Mouse (Mus musculus) common myeloid progenitor, adult 5-6 weeks (primary cell): ENCODE data around the gene Rab42. TPM values are rescaled to one million over a fixed set of nuclear protein-coding genes. Genes with fewer than 3 reads are reported as not detected.

ENCODE experiments used
- ATAC-seq: replicated peaks from 2 replicates; pipeline ENCODE4 v1.8.0; 2016; ENCODE audit warnings: low read depth, mild to moderate bottlenecking, moderate TSS enrichment, inconsistent platforms; ENCODE audit not compliant: poor library complexity, severe bottlenecking
- total RNA-seq: library from RNA; stranded (forward); fragments of 200-1000, 187-1606 nt; gene quantifications from 2 replicates; pipeline ENCODE4 v1.2.3, GENCODE M21; 2017

The Rab42 gene
- total RNA-seq, result not detected in 2 replicates

DNA sequence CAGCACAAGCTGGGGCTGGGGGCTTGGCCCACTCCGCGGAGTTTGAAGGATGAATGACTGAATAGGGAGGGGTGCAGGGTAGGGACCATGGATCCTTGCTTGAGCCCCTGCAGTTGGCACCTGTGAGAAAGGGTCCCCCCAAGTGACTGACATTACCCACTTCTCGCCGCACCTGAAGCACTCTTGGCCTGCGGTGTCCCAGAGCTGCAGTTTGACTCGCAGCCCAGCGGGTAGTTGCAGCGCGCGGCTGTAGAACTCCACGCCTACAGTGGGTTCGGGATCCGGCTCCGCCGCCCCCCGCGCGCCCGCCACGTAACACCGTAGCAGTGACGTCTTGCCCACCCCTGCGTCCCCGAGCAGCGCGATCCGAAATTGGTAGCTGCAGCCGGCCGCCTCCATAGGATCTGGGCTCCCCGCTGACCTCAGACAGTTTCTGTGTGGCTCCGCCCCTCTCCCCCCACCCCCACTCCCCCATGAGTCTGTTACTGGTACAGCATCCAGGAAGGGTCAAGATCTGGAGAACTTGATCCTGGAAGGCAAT is at the start of gene Rab42:
Gene Rab42, minus strand, starts transcription at position 447 of the 541 bp plus-strand sequence.
- peak; percentile 78 for ATAC-seq

DNA sequence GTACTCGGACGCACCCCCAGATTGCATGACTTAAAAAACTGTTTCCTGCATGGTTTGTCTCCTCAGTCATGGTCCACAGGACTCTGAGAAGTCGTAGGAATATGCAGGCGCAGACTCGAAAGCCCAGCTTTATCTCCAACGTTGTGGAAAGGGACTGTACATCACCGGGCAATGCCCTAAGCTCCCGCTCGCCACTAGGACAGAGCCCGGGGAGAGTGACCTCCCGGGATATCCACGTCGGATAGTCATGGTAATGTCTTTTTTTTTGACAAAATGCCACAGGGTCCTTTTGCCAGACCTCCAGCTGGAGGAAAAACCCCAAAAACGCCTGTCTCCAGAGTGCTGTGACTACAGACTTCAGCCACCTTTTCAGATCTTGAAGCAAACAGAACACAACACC is 49.6 kb upstream of the Rab42 start:
- no peak for ATAC-seq

DNA sequence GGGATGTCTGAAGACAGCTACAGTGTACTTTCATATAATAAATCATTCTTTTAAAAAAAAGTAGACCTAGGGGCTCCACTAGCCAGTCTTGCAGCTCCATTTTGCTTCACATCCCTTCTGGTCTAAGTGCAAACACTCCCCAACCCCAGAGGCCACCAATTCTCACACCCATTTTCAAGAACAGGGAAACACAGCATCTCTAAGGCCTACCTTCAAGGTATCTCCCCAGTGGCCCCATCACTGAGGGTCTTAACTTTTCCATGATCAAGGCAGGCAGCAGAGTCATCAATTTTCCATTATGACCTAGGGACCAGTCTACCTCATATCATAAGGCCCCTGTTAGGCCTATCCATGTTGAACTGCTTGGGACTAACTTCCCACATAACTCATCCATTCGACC is 48.2 kb upstream of the Rab42 start:
- no peak for ATAC-seq

DNA sequence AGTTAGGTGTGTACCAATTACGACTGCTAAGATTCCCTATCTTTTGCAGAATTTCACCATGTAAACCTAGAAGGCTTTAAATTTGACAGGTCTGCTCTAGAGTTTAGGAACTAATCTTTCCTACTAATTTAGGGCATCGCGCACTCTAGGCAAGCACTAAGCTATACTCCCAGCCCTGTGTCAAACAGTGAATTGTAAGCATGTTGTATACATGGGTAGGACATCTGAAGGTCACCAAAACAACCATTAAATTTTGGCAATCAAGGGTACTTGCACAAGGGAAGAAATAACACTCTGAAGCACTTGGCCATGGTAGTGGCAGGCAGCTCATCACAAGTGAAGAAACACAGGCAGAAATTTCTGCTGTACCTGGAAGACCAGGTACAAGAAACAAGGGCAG is 47.7 kb upstream of the Rab42 start:
- ATAC-seq, result no peak

DNA sequence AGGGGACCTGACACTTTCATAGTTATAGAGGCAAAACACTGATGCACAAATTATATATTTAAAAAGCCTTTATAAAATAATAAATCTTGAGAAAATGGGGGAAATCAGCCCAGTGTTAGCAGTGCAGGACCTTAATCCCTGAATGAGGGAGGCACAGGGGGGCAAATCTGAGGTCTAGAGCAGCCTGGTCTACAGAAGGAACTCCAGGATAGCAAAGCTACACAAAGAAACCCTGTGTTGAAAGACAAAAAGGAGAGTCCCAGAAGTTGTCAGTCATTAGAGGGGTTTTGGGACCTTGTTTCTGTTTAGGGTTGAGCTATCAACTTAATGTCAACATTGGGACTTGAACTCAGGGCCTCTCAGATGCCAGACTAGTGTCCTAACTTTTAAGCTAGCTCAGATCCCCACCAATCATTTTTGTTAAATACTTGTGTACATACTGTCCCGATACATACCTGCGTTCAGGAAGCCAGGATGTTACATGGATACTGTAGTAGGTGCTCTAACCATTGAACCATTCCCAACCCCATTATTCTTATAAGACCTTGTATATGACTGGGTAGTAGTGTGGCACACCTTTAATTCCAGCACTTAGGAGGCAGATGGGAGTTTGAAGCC is 47.0 kb upstream of the Rab42 start:
- no peak for ATAC-seq

DNA sequence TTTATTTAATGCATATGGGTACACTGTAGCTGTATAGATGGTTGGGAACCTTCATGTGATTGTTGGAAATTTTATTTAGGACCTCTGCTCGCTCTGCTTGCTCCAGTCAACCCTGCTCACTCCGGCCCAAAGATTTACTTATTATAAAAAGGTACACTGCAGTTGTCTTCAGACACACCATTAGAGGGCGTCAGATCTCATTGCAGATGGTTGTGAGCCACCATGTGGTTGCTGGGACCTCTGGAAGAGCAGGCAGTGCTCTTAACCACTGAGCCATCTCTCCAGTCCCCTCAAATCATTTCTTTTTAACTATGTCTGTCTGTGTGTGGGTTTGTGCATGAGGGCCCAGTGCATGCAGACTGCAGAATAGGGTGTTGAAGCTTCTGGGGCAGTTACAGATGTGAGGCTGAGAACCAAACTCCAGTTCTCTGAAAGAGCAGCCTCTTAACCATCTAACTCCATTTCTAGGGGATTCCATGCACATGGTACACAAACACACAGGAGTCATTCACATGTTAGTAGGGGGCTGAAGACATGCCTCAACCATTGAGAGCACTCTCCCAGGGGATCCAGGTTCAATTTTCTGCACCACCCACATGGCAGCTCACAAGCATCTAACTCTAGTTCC is 46.4 kb upstream of the Rab42 start:
- no peak for ATAC-seq

DNA sequence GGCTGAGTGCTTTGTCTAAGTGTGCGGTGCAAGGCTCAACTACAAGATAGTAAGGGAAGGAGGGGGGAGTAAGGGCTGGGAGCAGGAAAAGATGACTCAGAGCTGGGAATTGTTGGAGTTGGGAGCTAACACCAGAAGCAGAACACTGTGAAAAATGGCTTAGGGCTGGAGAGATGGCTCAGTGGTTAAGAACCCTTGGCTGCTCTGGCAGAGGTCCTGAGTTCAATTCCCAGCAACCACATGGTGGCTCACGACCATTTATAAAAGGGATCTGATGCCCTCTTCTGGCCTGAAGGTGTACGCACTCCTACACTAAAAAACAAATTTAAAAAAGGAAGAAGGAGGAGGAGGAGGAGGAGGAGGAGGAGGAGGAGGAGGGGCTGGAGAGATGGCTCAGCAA is 43.5 kb upstream of the Rab42 start:
- ATAC-seq, result no peak

DNA sequence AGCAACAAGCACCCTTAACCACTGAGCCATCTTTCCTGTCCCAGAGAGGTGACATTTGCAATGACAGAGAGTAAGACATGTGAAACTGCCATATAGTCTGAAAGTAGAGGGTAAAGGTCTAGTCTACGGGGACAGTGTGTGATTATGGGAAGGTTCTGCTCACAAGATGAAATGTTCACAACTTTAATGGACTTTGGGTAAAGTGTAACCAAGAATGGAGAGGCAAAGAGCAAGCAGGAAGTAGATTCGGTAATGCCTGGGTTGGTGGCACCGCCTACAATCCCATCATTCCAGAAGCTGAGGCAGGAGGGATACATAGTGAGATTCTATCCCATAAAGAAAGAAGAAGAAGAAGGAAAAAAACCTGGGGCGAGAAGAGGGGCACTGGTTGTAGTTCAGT is 43.1 kb upstream of the Rab42 start:
- no peak for ATAC-seq

DNA sequence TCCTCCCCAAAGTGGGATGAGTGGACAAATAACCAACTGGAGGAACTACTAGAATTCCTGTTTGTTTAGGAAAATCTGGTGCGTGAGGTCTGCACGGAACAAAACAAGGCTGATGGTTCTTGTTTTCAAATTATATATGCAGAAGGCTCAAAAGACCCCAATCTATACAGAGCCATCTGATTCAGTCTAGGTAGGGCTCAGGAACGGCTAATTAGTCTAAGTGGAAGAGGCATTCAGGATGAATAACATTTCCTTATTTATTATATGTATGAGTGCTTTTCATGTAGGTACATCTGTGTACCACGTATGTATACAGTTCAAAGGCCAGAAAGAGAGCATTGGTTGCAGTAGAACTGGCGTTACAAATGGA is 42.6 kb upstream of the Rab42 start:
- 0 out of 2 replicates have a peak, but pooled peaks have one; percentile 2 for ATAC-seq

DNA sequence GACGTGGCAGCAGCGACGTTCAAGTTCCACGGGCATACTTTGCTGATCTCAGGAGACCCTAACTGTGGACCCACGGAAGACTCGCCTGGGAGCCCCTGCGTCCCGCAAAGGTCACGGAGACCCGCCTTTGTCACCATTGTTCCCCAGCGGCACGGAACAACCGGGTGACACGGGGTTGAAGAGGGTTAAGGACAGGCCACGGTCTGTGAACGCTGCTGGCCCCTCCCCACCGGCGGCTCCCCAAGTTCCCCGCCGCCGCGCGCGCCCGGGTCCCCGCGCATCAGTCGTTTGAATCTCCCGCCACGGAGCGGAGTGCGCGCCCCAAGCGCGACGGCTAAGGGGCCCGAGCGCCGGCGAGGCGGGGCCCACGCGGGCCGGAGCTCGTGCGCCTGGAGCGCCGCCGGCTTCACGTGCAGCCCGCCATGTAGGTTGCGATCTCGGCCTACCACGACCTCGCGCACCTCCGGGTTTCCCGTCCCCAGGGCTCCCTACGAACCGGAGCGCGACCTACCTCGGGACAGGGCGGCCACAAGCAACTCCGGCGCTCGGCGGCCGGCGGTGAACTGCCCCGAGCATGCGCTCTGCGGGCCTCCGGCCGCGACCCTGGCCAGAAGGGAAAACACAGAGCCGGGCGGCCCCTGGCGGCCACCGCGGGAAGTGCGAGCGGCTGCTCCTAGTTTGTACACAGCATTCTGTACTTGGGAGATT is 42.1 kb upstream of the Rab42 start:
- peak; percentile 83 for ATAC-seq

DNA sequence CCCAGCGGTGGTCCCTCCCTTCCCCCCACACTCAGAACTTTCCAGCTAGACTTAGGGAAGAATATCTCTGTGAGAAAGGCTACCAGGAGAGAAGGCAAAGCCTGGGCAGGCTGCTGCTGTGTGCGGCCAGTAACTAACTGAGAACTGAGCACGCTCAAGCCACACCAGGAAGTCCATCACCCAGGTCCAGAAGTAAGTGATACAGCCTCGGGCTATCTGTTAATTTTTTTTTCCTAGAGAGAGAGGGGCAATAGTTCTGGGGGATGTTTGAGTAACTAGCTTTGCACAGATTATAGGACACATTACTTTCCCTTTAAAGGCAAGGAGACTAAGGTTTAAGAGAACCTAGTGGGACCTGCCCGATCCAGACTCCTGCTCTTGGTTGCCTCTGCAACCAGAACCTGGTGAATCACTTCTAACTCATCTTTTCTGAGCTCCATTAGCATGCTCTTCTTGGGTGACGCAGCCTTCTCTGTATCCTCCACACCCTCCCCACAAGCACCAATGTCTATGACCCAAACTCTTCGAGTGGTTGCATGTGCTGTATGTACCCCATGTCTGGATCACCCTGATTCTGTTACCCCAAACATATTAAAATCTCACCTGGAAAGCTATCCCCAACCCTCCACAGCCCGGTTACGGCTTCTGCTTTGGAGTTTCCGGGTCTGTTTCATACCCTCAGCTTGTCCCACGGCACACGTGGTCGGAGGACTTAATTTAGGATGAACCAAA is 41.4 kb upstream of the Rab42 start:
- peak; percentile 26 for ATAC-seq

DNA sequence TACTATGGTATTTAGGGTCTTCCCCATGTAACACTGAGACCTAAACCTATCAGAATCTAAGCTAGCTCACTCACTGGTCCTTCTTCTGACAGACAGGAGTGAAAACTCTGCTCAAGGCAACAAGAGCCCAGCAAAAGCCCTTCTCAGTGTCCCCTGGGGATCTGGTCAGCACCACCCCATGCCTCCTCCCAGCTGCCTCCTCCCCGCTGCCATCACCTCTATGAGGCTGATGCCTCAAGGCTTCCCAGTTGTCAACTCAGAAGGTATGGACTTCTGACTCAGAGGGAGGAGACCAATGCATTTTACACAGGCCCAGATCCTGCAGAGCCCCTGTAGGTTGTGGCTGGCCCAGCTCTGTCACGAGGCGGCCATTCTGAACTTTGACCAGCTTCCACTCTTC is 38.3 kb upstream of the Rab42 start:
- no peak for ATAC-seq

DNA sequence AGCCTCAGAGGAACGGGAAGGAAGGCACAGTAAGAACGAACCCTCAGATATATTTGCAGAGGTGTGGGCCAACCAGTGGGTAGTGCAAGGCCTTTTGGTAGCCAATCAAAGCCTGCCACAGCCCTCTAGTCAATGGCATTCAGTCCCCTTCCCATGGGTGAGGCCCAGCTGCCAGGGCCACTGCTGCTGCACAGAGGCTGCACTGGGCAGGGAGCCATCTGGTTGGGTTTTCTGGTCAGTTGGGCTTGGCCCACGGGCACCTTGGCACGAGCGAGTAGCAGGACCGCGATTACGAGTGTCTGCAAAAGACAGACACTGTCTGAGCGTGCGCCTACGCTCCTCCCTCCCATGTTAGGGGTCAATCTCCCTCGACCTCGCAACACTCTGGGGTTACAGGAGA is 35.8 kb upstream of the Rab42 start:
- no peak for ATAC-seq

DNA sequence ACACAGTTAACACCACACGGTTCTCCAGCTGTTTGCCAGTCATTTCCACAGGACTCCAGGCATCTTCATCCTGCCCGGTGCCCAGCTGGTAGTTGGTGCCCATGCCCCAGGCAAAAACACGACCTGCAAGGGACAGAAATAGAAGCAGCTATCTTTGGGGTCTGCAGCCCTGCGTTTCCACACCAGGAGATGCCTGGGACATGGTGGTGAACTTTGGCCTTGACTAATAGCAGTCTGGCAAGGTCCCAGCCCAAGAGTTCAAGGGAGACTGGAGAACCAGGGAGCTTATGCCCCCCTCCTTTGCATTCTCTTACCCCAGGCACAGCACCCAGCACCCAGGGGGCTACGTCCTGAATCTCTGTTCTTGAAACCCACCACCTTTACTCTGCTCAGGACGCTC is 29.7 kb upstream of the Rab42 start:
- no peak for ATAC-seq

DNA sequence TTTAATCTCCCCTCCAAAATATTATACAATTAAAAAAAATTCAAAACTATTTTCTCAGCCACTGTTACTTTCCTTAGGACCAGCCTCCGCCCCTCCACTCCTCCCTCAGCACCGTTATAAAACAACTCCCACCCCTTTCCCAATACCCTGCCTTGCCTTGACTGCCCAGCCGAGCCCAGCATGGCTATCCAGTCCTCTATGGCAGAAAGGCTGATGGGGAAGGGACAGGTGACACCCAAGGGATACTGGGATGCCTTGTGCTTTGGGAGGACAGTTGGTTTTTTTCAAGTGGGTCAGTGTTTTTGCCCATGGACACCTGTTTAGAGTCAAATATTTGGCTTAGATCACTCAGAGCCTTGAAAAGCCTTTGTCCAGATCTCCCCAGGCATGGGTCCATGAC is 28.8 kb upstream of the Rab42 start:
- no peak for ATAC-seq

DNA sequence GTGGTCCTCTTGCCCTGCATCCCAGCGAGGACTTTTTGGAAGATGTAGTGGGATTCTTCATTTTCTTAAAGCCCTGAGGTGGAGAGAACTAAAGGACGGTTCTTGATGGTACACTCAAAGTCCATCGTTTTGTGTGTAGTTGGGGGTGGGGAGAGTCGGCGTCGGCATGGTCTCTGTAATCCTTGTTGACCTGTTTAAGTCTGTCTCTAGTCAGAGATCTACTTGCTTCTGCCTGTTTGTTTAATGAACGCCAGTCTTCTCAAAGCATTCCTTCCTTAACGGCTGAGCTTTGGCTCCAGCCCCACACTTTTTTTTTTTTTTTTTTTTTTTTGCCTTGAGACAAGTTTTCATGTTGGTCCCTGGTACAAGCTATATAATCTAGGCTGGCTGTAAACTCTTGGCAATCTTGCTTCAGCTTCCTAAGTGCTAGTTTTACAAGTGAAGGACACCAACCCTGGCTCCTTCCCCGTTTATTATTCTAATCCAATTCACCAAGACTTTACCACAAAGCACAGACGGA is 26.7 kb upstream of the Rab42 start:
- no peak for ATAC-seq

DNA sequence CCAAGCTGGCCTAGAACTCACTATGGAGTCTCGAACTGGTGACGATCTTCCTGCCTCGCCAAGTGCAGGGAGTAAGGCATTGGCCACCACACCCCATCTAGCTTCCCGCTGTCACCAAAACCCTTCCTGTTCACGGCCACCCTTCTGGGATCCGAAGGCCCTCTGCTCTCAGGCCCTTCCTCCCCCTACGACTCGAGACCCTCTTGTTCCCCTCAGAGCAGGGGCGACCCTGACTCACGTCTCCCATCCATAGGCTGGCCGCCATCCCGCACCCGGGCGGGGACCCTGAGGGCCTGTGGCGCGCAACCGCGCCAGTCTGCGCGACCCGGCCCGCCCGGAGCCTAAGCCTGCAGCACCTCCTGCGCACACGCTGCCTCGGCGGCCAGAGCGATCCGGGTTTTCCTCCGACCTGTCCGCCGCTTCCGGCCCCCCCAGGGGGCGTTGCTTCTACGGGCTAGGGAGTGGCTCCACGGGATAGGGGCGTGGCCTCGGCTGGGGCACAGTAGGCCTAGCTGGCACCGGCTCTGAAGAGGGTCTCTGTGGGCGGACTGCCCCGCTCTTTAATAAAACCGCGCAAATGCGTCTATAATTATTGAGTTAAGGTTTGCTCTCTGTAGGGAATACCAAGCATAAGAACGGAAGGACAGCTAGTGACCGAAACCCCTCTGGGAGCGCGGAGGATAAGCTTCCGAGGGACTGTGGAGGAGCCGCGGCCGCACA is 26.1 kb upstream of the Rab42 start, which contains the start of gene Trnau1ap:
Gene Trnau1ap, minus strand, starts transcription at position 424 of the 720 bp plus-strand sequence.
- ATAC-seq, result peak; percentile 97

DNA sequence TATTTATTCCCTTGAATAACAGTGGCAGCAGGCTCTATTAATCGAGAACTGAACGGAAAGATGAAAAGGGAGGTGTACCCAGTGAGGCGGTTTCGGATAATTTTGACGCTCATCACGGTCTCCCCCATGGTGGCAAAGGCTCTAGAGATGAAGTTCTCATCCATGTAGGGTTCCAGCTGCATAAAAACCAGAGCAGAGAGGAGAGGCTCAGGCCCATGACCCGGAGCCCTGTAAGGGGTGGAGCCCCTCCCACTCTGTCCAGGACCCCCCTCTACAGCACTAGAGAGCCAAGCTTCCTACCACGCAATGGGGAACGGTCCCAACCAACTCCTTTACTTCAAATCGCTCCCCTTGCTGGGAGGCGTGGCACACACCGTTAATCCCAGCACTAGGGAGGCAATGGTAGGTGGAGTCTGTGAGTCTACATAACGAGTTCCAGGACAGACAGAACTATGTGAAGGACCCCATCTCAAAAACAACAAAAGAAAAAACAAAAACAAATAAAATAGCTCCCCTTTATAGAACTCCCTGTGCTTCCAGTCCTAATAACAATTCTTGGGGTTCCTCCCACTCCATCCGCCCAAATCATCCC is 25.3 kb upstream of the Rab42 start:
- no peak for ATAC-seq

DNA sequence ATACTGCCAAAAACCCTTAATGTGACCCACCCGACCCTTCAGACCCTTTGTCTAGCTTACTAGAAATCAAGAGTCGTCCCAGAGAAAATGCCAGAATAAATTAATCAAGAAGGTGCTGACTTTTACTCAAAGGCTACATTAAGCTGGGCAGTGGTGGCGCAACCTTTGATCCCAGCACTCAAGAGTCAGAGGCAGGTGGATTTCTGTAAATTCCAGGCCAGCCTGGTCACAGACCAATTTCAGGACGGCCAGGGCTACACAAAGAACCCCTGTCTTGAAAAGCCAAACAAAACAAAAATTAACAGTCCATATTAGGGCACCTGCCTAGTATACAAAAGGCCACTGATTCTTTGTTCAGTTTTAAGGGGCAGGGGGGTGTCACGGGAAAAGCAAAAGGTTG is 23.3 kb upstream of the Rab42 start:
- ATAC-seq, result no peak
